Mouse (Mus musculus): ENCODE measurements around the gene Nlrp5. TPM values are rescaled to one million over a fixed set of nuclear protein-coding genes. Genes with fewer than 3 reads are reported as not detected.
"Not testable (repeated sequence)": the region's sequence is repeated elsewhere in the genome, so short reads cannot be mapped to it uniquely, and the experiment has no call there.

The Nlrp5 gene
- total RNA-seq (2021) = not detected

DNA sequence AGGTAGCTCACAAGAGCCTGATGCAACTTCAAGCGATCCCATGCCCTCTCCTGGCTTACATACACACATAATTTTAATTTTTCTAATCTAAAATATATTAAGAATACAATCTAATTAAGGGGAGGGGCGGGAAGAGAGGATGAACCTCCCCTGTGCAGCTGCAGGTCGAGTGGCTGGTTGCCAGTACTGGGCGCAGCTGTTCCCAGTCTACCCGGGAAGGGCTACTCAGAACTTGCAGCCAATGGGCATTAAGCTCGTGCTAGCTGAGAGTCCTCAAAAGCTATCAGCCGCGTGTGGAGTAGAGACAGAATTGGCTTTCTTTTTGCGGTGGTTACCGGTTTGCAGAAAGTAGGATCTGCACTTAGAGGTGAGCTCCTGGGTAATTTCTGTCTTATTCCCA is at the start of gene Nlrp5:
TSS of gene Nlrp5 (plus strand) at position 301 of the 400 bp plus-strand sequence.
- intact Hi-C loops (cut with DNase I) = no loop called here

DNA sequence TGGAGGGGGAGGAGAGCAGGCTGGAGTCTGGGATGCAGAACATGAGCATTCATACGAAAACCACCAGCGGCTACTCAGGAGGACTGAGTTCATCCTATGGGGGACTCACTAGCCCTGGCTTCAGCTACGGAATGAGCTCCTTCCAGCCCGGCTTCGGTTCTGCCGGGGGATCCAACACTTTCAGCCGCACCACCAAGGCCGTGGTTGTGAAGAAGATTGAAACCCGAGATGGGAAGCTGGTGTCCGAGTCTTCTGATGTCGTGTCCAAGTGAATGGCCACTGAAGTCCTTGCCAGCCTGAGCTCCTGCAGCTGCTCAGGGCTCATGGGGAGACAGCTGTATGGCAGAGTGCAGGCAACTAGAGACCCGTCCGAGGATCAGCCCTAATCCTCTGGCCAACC is 27.4 kb upstream of the Nlrp5 start:
- intact Hi-C loops (cut with DNase I); DNase-seq: not testable (repeated sequence)

More for the DNA sequence above, at the start of gene Nlrp5:
- no peak for DNase-seq

DNA sequence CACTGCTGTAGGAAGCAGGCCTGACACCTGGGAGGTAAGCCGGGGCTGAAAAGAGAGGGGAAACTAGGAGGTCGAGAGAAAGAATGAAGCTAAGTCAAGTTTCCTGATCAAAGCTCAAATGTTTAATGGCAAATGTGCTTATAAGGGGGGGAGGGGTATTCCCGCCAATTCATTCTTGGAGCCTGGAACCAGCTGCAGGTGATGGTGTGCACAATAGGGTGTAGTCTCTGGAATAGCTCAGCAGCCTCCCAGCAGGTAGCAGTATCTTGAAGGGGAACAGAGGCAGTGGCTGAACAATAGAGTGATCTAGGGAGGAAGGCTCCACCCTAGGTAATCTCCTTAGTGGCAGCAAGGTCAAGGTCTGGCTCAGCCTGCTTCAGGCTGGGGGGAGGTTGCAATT is 84.5 kb downstream of the Nlrp5 start:
- intact Hi-C loops (cut with DNase I); DNase-seq: not testable (repeated sequence)

- intact Hi-C loops (cut with DNase I); DNase-seq: not testable (repeated sequence)
These were observed 85.1 kb downstream of the Nlrp5 start for GRCm38 (mm10) chr7:23470832-23471231.

DNA sequence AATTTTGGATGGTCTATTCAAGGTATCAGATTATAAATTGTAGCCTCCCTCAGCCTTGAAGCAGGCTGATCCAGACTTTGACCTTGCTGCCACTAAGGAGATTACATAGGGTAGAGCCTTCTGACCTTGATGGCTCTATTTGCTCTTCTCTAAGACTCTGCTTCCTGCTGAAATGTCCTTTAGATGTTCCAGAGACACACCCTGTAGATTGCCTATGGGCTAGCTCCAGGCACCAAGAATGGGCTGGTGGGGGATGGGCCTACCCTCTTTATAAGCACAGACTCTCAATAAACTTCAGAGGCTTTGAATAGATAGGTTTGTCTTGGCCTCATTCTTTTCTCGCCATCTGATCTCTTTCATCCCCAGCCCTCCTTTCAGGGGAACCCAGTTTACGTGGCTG is 87.2 kb downstream of the Nlrp5 start:
- intact Hi-C loops (cut with DNase I); DNase-seq: not testable (repeated sequence)

Small RNAs within 50 kb of the gene (microRNA-seq; reads per million reads assigned to microRNA genes)
- 0 reads per million in 2 experiments for gene Gm25196

Other genes starting within 250 kb of the Nlrp5 start
- gene Gm10662, start 241.4 kb upstream of the Nlrp5 start, total RNA-seq (2021) = not detected
- gene Vmn1r165, start 168.6 kb upstream of the Nlrp5 start, total RNA-seq (2021) = not detected
- gene Vmn1r166, start 134.2 kb upstream of the Nlrp5 start, total RNA-seq (2021) = not detected
- not detected for gene Gm6902, start 107.0 kb upstream of the Nlrp5 start, total RNA-seq (2021)
- gene Nlrp4e, start 84.7 kb upstream of the Nlrp5 start, total RNA-seq (2021) = not detected
- gene Vmn1r167, start 121.3 kb downstream of the Nlrp5 start, total RNA-seq (2021) = not detected
- not detected for gene Vmn1r168, start 153.8 kb downstream of the Nlrp5 start, total RNA-seq (2021)
- gene Vmn1r169, start 189.6 kb downstream of the Nlrp5 start, total RNA-seq (2021) = not detected
- gene Vmn1r170, start 220.3 kb downstream of the Nlrp5 start, total RNA-seq (2021) = not detected
- not detected for gene Vmn1r171, start 244.8 kb downstream of the Nlrp5 start, total RNA-seq (2021)